Mouse (Mus musculus): ENCODE measurements around the gene Crebzf. TPM values are rescaled to one million over a fixed set of nuclear protein-coding genes. Genes with fewer than 3 reads are reported as not detected.

Gene Crebzf
- polyA plus RNA-seq, 1 experiment from 2014 or later = 52.3 TPM

DNA sequence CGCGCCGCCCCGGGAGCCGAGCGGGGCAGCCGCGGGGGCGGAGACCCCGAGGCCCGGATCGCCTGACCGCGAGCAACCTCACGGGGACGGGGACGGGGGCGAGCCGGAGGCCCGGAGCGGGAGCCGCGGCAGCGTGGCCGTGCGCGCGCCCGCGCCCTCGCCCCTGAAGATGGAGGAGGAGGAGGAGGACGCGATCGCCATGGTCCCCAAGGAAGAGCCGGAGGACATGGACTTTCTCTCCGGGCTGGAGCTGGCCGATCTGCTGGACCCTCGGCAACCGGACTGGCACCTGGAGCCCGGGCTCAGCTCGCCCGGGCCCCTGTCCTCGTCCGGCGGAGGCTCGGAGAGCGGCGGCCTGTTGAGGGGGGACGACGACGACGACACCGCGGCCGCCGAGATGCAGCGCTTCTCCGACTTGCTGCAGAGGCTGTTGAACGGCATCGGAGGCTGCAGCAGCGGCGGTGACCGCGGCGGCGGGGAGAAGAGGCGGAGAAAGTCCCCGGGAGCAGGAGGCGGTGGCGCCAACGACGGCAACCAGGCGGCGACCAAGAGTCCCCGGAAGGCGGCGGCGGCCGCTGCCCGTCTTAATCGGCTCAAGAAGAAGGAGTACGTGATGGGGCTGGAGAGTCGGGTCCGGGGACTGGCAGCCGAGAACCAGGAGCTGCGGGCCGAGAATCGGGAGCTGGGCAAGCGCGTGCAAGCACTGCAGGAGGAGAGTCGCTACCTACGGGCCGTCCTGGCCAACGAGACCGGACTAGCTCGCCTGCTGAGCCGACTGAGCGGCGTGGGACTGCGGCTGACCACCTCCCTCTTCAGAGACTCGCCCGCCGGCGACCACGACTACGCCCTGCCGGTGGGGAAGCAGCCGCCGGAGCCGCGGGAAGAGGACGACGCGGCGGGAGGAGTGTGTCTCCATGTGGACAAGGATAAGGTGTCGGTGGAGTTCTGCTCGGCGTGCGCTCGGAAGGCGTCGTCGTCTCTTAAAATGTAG is 867 bp downstream of the Crebzf start:
- peak overlapping the region; percentile 98 for H3K4me3 ChIP-seq (ENCODE audit: low read depth, low read length)
- peak overlapping the region; percentile 97 for H3K27ac ChIP-seq (ENCODE audit: low read depth, low read length)
- H3K36me3 ChIP-seq (ENCODE audit: control insufficient read depth, insufficient read depth, low read length) = no peaks in the 10 kb centered on the region
- peak overlapping the region; percentile 98 for H3K9ac ChIP-seq (ENCODE audit: low read length)
- DNase-seq (ENCODE audit: low spot score, missing footprints) (peak; percentile 97), ATAC-seq (ENCODE audit: low FRiP score) (peak; percentile 82)
- peaks cover 5% of the 10 kb centered on the region for H3K4me1 ChIP-seq (ENCODE audit: control insufficient read depth, insufficient read depth, low read length)
- H3K4me2 ChIP-seq = peak overlapping the region; percentile 92
- no peaks in the 10 kb centered on the region for H3K27me3 ChIP-seq (ENCODE audit: control insufficient read depth, insufficient read depth, low read length)
- under 1% methylated on average over 97 of the region's 123 CpGs for WGBS
- H3K9me3 ChIP-seq (ENCODE audit: control insufficient read depth, low read length) = no peaks in the 10 kb centered on the region

DNA sequence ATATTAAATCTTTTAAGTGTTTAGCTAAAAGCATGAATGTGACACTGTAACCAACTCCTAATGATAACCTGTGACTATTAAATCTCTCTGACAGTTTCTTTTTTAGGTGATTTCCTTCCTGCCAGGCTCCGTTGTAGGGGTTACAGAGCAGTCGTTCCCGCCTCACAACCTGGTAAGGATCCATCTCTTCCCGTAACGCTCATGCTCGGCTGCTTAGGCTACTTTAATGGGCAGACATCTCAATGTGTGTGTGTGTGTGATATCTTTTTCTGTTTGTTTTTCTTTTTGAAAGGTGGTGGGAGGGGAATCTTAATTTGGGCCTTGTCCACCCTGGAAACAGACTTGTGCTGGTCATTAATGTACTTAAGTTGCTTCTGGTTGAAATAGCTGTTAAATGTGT is 1.7 kb downstream of the Crebzf start:
- Histone ChIP-seq H3K4me2 (peak overlapping the region; percentile 92), H3K9ac (ENCODE audit: low read length) (peak overlapping the region; percentile 98), H3K36me3 (ENCODE audit: control insufficient read depth, insufficient read depth, low read length) (no peaks in the 10 kb centered on the region), H3K4me3 (ENCODE audit: low read depth, low read length) (peak overlapping the region; percentile 98), H3K27ac (ENCODE audit: low read depth, low read length) (no peak overlapping the region), H3K9me3 (ENCODE audit: control insufficient read depth, low read length) (no peaks in the 10 kb centered on the region), H3K4me1 (ENCODE audit: control insufficient read depth, insufficient read depth, low read length) (peaks cover 5% of the 10 kb centered on the region), H3K27me3 (ENCODE audit: control insufficient read depth, insufficient read depth, low read length) (no peaks in the 10 kb centered on the region)
- DNase-seq (ENCODE audit: low spot score, missing footprints) (peak; percentile 90), ATAC-seq (ENCODE audit: low FRiP score) (no peak)
- under 1% methylated on average over 6 of the region's 6 CpGs for WGBS

DNA sequence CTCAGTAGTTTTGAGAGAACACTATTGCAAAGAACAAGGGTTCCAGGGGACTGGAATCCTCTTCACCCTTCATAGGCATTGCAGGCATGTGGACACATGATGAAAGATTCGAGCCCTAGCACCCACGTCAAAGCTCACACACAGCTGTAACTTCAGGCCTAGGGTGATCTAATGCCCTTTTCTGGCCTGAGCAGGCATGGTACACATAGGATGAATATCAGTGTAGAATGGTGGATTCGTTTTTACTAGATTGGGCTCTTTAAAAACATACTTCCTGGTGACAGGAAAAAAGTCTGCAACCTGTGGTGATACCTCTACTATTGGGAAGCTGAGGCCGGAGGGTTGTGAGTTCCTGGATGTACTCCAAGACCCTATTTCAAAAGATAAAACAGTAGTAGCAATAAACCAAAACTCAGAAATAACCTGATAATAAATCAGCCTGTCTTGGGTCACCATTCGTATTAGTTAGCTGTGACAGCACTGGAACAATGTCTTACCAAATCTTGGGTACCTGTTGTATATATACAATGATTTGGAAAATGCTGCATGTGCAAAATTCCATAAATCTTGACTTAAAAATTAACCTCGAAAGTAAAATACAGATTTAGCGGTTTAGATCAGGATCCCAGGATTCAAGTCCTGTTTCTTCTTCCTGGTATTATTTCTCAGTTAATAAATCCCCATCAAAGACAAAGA is 13.8 kb downstream of the Crebzf start:
- no peaks in the 10 kb centered on the region for H3K27me3 ChIP-seq (ENCODE audit: control insufficient read depth, insufficient read depth, low read length)
- DNase-seq (ENCODE audit: low spot score, missing footprints) (peak; percentile 85), ATAC-seq (ENCODE audit: low FRiP score) (no peak)
- no peaks in the 10 kb centered on the region for H3K9me3 ChIP-seq (ENCODE audit: control insufficient read depth, low read length)
- peak overlapping the region; percentile 71 for H3K4me3 ChIP-seq (ENCODE audit: low read depth, low read length)
- no peaks in the 10 kb centered on the region for H3K4me1 ChIP-seq (ENCODE audit: control insufficient read depth, insufficient read depth, low read length)
- H3K36me3 ChIP-seq (ENCODE audit: control insufficient read depth, insufficient read depth, low read length) = peaks cover 5% of the 10 kb centered on the region; the same call in 1 of the 2 replicates
- peak overlapping the region; percentile 54 for H3K4me2 ChIP-seq
- WGBS = 43% methylated on average over 7 of the region's 7 CpGs
- no peak overlapping the region for H3K27ac ChIP-seq (ENCODE audit: low read depth, low read length)
- peak overlapping the region; percentile 87 for H3K9ac ChIP-seq (ENCODE audit: low read length)

DNA sequence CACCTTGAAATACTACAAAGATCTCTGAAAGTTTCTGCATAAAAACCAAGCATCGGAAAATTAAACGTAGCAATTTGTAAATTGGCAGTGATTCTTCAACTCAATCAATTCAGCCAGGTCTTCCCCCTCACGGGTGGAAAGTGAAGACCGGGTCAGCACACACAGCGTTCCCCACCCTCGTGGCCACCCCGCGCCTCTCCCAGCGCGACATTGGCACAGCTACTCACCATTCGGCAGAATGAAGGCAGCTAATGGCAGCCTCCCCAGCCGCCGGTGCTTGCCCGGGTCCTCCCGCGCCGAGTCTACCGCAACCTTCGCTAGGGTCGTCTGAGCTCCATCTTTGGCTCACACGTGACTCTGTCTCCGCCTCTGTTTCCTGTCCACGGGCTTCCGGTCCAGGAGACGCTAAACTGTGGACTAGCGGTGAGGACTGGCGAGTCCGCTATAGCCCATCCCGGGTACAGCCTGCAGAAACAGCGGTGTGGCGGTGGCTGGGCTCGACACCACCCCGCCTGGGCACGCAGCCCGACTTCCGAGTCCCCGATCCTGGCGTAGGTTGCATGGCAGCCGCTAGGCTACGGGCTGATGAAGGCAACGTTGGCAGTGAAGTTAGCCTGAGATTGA is 14.4 kb downstream of the Crebzf start, which contains the start of gene Tmem126a:
Tmem126a (minus strand) TSS at position 385 of the 624 bp plus-strand sequence.
- peak; percentile 99 for ATAC-seq (ENCODE audit: low FRiP score)

DNA sequence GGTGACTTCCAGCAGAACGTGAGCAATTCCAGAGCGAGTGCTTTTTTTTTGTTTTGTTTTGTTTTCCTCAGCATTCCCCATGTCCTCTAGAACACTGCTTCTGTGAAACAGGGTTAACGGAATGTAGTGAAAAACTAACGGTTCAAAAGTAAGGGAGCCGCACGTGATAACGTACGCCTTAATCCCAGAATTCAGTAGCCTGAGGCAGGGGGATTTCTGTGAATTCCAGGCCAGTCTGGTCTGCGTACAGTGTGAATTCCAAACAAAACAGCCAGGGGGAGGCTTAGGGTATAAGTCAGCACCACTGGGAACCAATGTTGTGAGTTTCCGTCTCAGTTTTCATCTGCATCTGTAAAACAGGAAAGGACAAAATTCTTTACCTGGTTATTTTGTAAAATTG is 15.0 kb downstream of the Crebzf start:
- peak overlapping the region; percentile 87 for H3K9ac ChIP-seq (ENCODE audit: low read length)
- peaks cover 5% of the 10 kb centered on the region; the same call in 1 of the 2 replicates for H3K36me3 ChIP-seq (ENCODE audit: control insufficient read depth, insufficient read depth, low read length)
- WGBS = 28% methylated on average over 10 of the region's 10 CpGs
- ATAC-seq (ENCODE audit: low FRiP score) (peak; percentile 65), DNase-seq (ENCODE audit: low spot score, missing footprints) (peak; percentile 92)
- peak overlapping the region; percentile 54 for H3K4me2 ChIP-seq
- H3K4me1 ChIP-seq (ENCODE audit: control insufficient read depth, insufficient read depth, low read length) = no peaks in the 10 kb centered on the region
- no peaks in the 10 kb centered on the region for H3K27me3 ChIP-seq (ENCODE audit: control insufficient read depth, insufficient read depth, low read length)
- peak overlapping the region; percentile 71 for H3K4me3 ChIP-seq (ENCODE audit: low read depth, low read length)
- H3K27ac ChIP-seq (ENCODE audit: low read depth, low read length) = peak overlapping the region; percentile 71
- no peaks in the 10 kb centered on the region for H3K9me3 ChIP-seq (ENCODE audit: control insufficient read depth, low read length)

More for the DNA sequence above, 14.4 kb downstream of the Crebzf start, which contains the start of gene Tmem126a:
- peak; percentile 97 for DNase-seq (ENCODE audit: low spot score, missing footprints)
- H3K27me3 ChIP-seq (ENCODE audit: control insufficient read depth, insufficient read depth, low read length) = no peaks in the 10 kb centered on the region
- WGBS = under 1% methylated on average over 41 of the region's 41 CpGs
- no peaks in the 10 kb centered on the region for H3K9me3 ChIP-seq (ENCODE audit: control insufficient read depth, low read length)
- H3K27ac ChIP-seq (ENCODE audit: low read depth, low read length) = peak within 1 kb of the TSS; percentile 71
- H3K9ac ChIP-seq (ENCODE audit: low read length) = peak within 1 kb of the TSS; percentile 87
- H3K4me1 ChIP-seq (ENCODE audit: control insufficient read depth, insufficient read depth, low read length) = no peaks in the 10 kb centered on the region
- H3K4me3 ChIP-seq (ENCODE audit: low read depth, low read length) = peak within 1 kb of the TSS; percentile 71
- peak within 1 kb of the TSS; percentile 54 for H3K4me2 ChIP-seq
- H3K36me3 ChIP-seq (ENCODE audit: control insufficient read depth, insufficient read depth, low read length) = peaks cover 5% of the 10 kb centered on the region; the same call in 1 of the 2 replicates

DNA sequence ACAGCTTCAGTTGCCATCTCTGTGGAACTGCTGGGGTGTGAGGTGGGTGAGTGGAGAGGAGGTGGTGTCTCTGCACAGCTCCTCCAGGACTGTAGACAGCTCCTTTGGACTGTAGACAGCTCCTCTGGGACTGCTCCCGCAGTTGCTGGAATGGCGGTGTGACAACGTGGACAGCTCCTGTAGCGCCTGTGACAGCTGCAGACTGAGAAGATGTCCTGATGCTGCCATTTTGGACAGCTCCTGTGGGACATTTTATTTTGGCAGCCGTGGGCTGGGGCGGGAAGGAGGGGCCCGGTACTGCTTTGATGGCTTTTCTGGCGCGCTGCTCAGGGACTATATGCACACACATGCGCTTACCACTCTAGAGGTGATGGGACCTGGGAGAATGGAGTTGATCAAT is 17.8 kb downstream of the Crebzf start:
- DNase-seq (ENCODE audit: low spot score, missing footprints) (no peak), ATAC-seq (ENCODE audit: low FRiP score) (no peak)
- no peak overlapping the region for H3K4me2 ChIP-seq
- no peaks in the 10 kb centered on the region for H3K9me3 ChIP-seq (ENCODE audit: control insufficient read depth, low read length)
- H3K27me3 ChIP-seq (ENCODE audit: control insufficient read depth, insufficient read depth, low read length) = no peaks in the 10 kb centered on the region
- no peaks in the 10 kb centered on the region for H3K4me1 ChIP-seq (ENCODE audit: control insufficient read depth, insufficient read depth, low read length)
- no peak overlapping the region for H3K4me3 ChIP-seq (ENCODE audit: low read depth, low read length)
- 60% methylated on average over 10 of the region's 10 CpGs for WGBS
- H3K27ac ChIP-seq (ENCODE audit: low read depth, low read length) = no peak overlapping the region
- H3K9ac ChIP-seq (ENCODE audit: low read length) = no peak overlapping the region
- no peaks in the 10 kb centered on the region for H3K36me3 ChIP-seq (ENCODE audit: control insufficient read depth, insufficient read depth, low read length)

DNA sequence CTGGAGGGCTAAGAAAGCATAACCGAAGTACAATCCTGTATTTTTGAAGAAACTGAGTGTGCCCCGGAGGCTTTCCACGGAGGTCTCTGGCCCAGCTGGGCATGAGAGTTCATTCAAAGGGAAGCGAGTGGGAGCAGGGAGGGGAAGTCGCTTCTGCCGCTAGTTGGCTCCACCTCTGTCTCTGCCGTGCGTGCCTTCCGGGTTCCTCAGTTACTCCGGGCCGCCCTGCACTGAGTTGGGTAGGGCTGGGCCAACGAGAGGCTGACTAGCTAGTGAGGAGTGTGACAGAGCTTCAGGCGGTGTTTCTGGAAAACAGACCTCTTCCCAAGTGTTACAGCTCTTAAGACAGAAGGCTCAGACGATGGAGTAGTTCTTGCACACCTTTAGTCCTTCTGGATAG is 18.4 kb downstream of the Crebzf start:
- no peaks in the 10 kb centered on the region for H3K4me1 ChIP-seq (ENCODE audit: control insufficient read depth, insufficient read depth, low read length)
- WGBS = 22% methylated on average over 14 of the region's 14 CpGs
- H3K27ac ChIP-seq (ENCODE audit: low read depth, low read length) = no peak overlapping the region
- no peak overlapping the region for H3K4me2 ChIP-seq
- H3K9me3 ChIP-seq (ENCODE audit: control insufficient read depth, low read length) = no peaks in the 10 kb centered on the region
- DNase-seq (ENCODE audit: low spot score, missing footprints) = peak; percentile 88
- no peaks in the 10 kb centered on the region for H3K36me3 ChIP-seq (ENCODE audit: control insufficient read depth, insufficient read depth, low read length)
- no peak for ATAC-seq (ENCODE audit: low FRiP score)
- H3K27me3 ChIP-seq (ENCODE audit: control insufficient read depth, insufficient read depth, low read length) = no peaks in the 10 kb centered on the region
- no peak overlapping the region for H3K4me3 ChIP-seq (ENCODE audit: low read depth, low read length)
- H3K9ac ChIP-seq (ENCODE audit: low read length) = no peak overlapping the region

DNA sequence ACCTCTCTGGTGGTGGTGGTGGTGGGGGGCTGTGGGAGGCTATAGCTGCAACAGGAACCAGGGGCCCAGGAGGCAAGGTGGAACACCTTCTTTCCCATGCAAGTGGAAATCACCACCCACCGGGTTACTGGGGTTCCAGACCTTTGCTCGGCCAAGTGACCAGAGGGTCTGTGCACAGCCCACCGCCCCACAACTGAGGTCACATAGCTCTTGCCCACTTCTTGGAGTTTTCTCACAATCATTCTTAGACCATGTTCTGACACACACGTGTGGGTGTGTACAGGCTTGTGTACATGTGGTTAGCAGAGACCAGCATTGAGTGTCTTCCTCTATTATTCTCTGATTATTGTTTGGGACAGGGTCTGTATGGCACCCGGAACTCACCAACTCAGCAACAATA is 18.9 kb downstream of the Crebzf start:
- no peaks in the 10 kb centered on the region for H3K4me1 ChIP-seq (ENCODE audit: control insufficient read depth, insufficient read depth, low read length)
- DNase-seq (ENCODE audit: low spot score, missing footprints) = peak; percentile 81
- no peak overlapping the region for H3K4me2 ChIP-seq
- H3K27ac ChIP-seq (ENCODE audit: low read depth, low read length) = no peak overlapping the region
- H3K36me3 ChIP-seq (ENCODE audit: control insufficient read depth, insufficient read depth, low read length) = no peaks in the 10 kb centered on the region
- H3K27me3 ChIP-seq (ENCODE audit: control insufficient read depth, insufficient read depth, low read length) = no peaks in the 10 kb centered on the region
- no peaks in the 10 kb centered on the region for H3K9me3 ChIP-seq (ENCODE audit: control insufficient read depth, low read length)
- H3K9ac ChIP-seq (ENCODE audit: low read length) = no peak overlapping the region
- no peak for ATAC-seq (ENCODE audit: low FRiP score)
- 91% methylated on average over 5 of the region's 5 CpGs for WGBS
- no peak overlapping the region for H3K4me3 ChIP-seq (ENCODE audit: low read depth, low read length)

Measured in midbrain, embryonic 11.5 days (tissue).